Mouse (Mus musculus) intestine, postnatal 0 days (tissue): Measurements from ENCODE around the gene Srrd. TPM values are rescaled to one million over a fixed set of nuclear protein-coding genes. Genes with fewer than 3 reads are reported as not detected.
"Not testable (repeated sequence)": the region's sequence is repeated elsewhere in the genome, so short reads cannot be mapped to it uniquely, and the experiment has no call there.

Source experiments
- ATAC-seq: fragments of 200-750 bp; cut with Nextera tagmentation; 2 replicates; pipeline ENCODE4 v1.8.0; 2017; ENCODE audit warnings: mild to moderate bottlenecking, moderate TSS enrichment, moderate library complexity
- H3K27ac ChIP-seq: fragments of 300-500 bp; sonication (generic); 2 replicates; pipeline ENCODE4 v1.5.1; 2014; ENCODE audit warnings: mild to moderate bottlenecking, low read depth, low read length, moderate library complexity
- H3K27me3 ChIP-seq: fragments of 300-500 bp; sonication (generic); replicated peaks from 2 replicates; pipeline ENCODE4 v1.6.1; 2014; ENCODE audit warnings: low read length, mixed read lengths; ENCODE audit not compliant: control insufficient read depth, insufficient read depth
- H3K36me3 ChIP-seq: fragments of 300-500 bp; sonication (generic); 2 replicates; pipeline ENCODE4 v1.6.1; 2014; ENCODE audit warnings: mild to moderate bottlenecking, moderate library complexity; ENCODE audit not compliant: control insufficient read depth, insufficient read depth
- H3K4me1 ChIP-seq: fragments of 300-500 bp; sonication (generic); replicated peaks from 2 replicates; pipeline ENCODE4 v1.6.1; 2014; ENCODE audit warnings: antibody characterized with exemption, low read length, mixed read lengths; ENCODE audit not compliant: control insufficient read depth, insufficient read depth
- H3K4me2 ChIP-seq: fragments of 300-500 bp; sonication (generic); replicated peaks from 2 replicates; pipeline ENCODE4 v1.6.1; 2014; ENCODE audit warnings: low read depth, mild to moderate bottlenecking, moderate library complexity
- H3K4me3 ChIP-seq: fragments of 300-500 bp; sonication (generic); 2 replicates; pipeline ENCODE4 v1.5.1; 2014; ENCODE audit warnings: low read depth, low read length
- H3K9ac ChIP-seq: fragments of 300-500 bp; sonication (generic); 2 replicates; pipeline ENCODE4 v1.6.1; 2014; ENCODE audit warnings: mild to moderate bottlenecking, low read depth, low read length
- H3K9me3 ChIP-seq: fragments of 300-500 bp; sonication (generic); 2 replicates; pipeline ENCODE4 v1.6.1; 2016; ENCODE audit warnings: mixed run types; ENCODE audit not compliant: control insufficient read depth
- CTCF ChIP-seq: sonication (generic); IDR thresholded peaks from 2 replicates; pipeline ENCODE4 v1.5.1; 2016; ENCODE audit warnings: low read depth, mild to moderate bottlenecking, control low read depth, antibody characterized with exemption, moderate library complexity
- WGBS: fragments of 180-500 bp; shearing (Covaris S2); extraction: QIAGEN DNeasy Blood & Tissue Kit; methylation state at CpG from one replicate; pipeline ENCODE4 v1.1.7; 2014; 5-methylcytosine and 5-hydroxymethylcytosine counted together
- polyA plus RNA-seq: library from polyadenylated mRNA; unstranded; fragments of >200 nt; fragmentation: Nextera tagmentation; extraction: Ambion mirVana; gene quantifications from 2 replicates; pipeline ENCODE4 v1.2.1, GENCODE M21; 2015

Gene Srrd
- polyA plus RNA-seq, 1 experiment from 2014 or later, result 15.4 TPM

DNA sequence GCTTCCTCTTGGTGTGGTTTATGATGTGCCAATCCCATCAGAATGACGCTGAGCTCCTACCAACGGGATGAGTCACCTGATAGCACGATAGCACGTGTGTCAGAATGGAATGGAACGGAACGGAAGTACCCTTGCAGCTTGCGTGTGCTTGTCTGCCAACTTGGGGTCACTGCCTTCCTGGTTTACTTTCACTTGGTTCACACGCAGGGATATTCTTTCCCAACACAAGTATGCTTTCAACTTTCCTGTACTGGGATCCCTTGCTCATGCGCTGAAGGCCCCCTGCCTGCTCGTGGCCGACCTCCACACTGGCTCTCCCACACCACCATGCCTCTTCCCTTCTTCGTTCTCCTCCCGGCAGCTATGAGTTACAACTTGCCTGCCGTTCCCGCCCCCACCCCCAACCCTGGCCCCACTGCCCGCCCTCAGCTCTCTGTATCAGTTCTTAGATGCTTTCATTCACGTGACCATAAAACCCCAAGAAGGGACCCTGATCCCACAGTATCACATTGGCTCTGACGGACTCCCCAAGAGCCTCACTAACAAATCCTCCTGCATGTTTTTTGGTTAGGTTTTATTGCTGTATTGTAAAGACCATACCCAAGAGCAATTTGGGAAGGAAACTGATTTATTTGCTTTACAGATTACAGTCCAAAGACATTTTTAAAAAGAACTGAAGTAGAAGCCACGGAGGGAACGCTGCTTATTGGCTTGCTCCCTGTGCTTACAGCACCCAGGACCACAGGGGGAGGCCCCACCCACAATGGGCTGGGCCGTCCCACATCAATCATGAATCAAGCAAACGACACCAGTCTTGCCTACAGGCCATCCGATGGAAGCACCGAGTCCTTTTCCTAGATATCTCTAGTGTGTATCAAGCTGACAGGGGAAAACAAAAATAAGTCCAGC lies 17.9 kb downstream of the Srrd start:
- peak overlapping the region; percentile 82 for H3K4me2 ChIP-seq
- 0 out of 2 replicates have a peak, but pooled peaks cover 9% of the 10 kb centered on the region for H3K4me1 ChIP-seq
- H3K36me3 ChIP-seq, result peaks cover 23% of the 10 kb centered on the region
- H3K4me3 ChIP-seq, result peak overlapping the region; percentile 31
- no peak for TF ChIP-seq CTCF
- peak overlapping the region; percentile 77 for H3K27ac ChIP-seq
- H3K9ac ChIP-seq, result no peak overlapping the region
- 7% methylated on average over 24 of the region's 24 CpGs for WGBS
- no peaks in the 10 kb centered on the region for H3K9me3 ChIP-seq
- no peaks in the 10 kb centered on the region for H3K27me3 ChIP-seq
- ATAC-seq, result peak; percentile 73

DNA sequence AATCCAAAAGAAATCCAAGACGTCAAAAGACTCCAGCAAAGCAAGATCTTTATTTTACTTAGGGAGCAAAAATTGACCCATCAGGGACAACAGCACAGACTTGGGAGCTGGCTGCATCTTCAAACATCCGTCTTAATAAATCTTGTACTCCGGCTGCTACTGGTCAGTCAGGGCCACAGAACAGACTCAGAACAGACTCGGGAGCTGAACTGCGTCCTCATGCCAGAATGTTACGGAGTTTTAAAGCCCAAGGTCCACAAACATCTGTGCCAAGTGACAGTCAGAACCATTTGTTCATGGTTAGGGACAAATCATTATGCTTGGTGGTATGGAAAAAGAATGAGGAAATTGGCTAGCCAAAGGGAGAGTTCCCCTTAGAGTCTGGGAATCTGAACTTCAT lies 19.6 kb downstream of the Srrd start:
- TF ChIP-seq CTCF, result no peak
- Histone ChIP-seq H3K36me3 (0 out of 2 replicates have a peak, but pooled peaks cover 9% of the 10 kb centered on the region), H3K27ac (no peak overlapping the region), H3K4me2 (no peak overlapping the region), H3K4me3 (no peak overlapping the region), H3K9me3 (no peaks in the 10 kb centered on the region), H3K4me1 (0 out of 2 replicates have a peak, but pooled peaks cover 9% of the 10 kb centered on the region), H3K27me3 (no peaks in the 10 kb centered on the region), H3K9ac (no peak overlapping the region)
- 90% methylated on average over 6 of the region's 6 CpGs for WGBS
- no peak for ATAC-seq

DNA sequence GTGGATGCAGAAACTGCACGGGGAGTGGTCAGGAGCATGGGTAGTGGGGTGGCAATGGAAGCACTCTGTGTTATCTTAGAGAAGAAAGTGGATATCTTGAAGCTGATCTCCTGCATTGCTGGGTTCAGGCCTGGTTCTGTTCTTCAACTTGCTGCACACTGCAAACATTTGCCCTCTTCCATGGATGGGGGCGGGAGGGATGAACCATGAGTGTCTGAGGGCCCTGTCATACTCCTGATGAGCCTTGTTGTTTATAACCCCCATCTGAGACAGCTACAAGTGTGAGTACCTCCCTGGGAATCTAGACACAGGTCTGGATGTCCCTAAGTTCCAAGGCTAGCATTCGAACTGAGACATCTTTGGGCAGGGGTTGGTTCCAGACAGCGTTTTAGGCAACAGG lies 21.5 kb downstream of the Srrd start:
- TF ChIP-seq CTCF, result no peak
- WGBS, result 79% methylated on average over 4 of the region's 4 CpGs
- no peak for ATAC-seq
- peaks cover 12% of the 10 kb centered on the region; the same call in 1 of the 2 replicates for H3K4me1 ChIP-seq
- no peak overlapping the region for H3K4me3 ChIP-seq
- H3K27me3 ChIP-seq, result no peaks in the 10 kb centered on the region
- H3K36me3 ChIP-seq, result no peaks in the 10 kb centered on the region
- H3K27ac ChIP-seq, result no peak overlapping the region
- H3K9ac ChIP-seq, result no peak overlapping the region
- no peak overlapping the region for H3K4me2 ChIP-seq
- H3K9me3 ChIP-seq, result no peaks in the 10 kb centered on the region

DNA sequence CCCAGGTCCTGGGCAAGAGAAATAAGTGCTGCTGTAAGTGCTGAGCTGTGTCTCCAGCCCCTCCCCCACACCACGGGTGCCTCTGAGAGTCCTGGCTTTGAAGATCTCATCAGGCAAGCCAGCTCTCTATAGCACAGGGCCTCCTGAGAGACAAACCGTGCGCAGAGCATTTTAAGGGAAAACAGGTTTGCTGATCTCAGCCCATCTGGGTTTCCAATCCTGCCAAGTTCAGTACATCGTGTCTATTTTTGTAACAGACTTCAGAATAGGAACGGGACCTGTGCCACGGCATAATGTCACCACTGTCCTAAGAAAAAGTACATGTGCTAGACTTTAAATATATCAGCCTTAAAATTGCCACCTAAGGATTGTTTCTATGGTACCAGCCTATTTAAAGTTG lies 21.9 kb downstream of the Srrd start:
- no peak for TF ChIP-seq CTCF
- no peak overlapping the region for H3K4me3 ChIP-seq
- no peak overlapping the region for H3K9ac ChIP-seq
- H3K9me3 ChIP-seq, result no peaks in the 10 kb centered on the region
- no peak overlapping the region for H3K4me2 ChIP-seq
- H3K36me3 ChIP-seq, result peaks cover 1% of the 10 kb centered on the region; the same call in 1 of the 2 replicates
- H3K27me3 ChIP-seq, result no peaks in the 10 kb centered on the region
- 73% methylated on average over 6 of the region's 6 CpGs for WGBS
- ATAC-seq, result no peak
- H3K27ac ChIP-seq, result no peak overlapping the region
- peaks cover 12% of the 10 kb centered on the region; the same call in 1 of the 2 replicates for H3K4me1 ChIP-seq

DNA sequence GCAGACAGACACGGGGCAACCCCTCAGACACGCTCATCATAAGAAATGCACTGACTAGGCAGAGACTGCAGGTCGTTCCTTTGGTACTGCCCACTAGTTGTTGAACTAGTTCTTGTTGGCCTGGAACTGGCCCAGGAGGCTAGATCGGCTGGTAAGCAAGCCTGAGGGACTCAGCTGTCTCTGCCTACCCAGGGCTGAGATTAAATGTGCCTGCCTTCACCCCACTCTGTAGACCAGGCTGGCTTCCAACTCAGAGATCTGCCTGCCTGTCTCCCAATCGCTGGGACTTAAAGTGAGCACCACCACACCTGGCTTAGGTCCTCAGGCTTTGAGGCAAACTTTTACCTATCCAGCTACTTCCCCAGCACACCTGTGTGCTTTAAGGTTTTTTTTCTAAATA lies 22.5 kb downstream of the Srrd start:
- Histone ChIP-seq H3K4me1 (peaks cover 12% of the 10 kb centered on the region; the same call in 1 of the 2 replicates), H3K36me3 (peaks cover 7% of the 10 kb centered on the region; the same call in 1 of the 2 replicates), H3K9me3 (no peaks in the 10 kb centered on the region), H3K9ac (no peak overlapping the region), H3K4me3 (no peak overlapping the region), H3K27ac (no peak overlapping the region), H3K27me3 (no peaks in the 10 kb centered on the region), H3K4me2 (no peak overlapping the region)
- WGBS, result 71% methylated on average over 5 of the region's 5 CpGs
- no peak for TF ChIP-seq CTCF
- no peak for ATAC-seq

DNA sequence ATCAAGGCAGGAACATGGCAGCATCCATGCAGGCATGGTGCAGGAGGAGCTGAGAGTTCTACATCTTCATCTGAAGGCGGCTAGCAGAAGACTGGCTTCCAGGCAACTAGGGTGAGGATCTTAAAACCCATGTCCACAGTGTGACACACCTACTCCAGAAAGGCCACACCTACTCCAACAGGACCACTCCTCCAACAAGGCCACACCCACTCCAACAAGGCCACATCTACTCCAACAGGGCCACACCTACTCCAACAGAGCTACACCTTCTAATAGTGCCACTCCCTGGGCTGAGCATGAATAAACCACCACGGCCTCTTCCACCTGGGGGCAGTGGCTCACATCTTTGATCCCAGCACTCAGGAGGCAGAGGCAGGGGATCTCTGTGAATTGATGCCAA lies 23.5 kb downstream of the Srrd start:
- peak; percentile 41 for TF ChIP-seq CTCF
- H3K36me3 ChIP-seq, result peaks cover 17% of the 10 kb centered on the region
- not testable (repeated sequence) for H3K4me3 ChIP-seq, H3K9ac ChIP-seq, H3K4me2 ChIP-seq, H3K27me3 ChIP-seq, H3K4me1 ChIP-seq, H3K27ac ChIP-seq, H3K9me3 ChIP-seq
- ATAC-seq, result peak; percentile 34; the same call in 1 of the 2 replicates
- WGBS, result 50% methylated on average over 2 of the region's 2 CpGs
